Mouse (Mus musculus): ENCODE measurements around the gene Ccdc65.

Ccdc65 gene

GRCm38 (mm10) chr15:98692171-98692715 is 15.8 kb upstream of the Ccdc65 start:
- DNase-seq (ENCODE audit: low spot score) = no peak

- no peak for DNase-seq (ENCODE audit: low spot score)
Measured at GRCm38 (mm10) chr15:98695726-98696125, 12.3 kb upstream of the Ccdc65 start.

DNA sequence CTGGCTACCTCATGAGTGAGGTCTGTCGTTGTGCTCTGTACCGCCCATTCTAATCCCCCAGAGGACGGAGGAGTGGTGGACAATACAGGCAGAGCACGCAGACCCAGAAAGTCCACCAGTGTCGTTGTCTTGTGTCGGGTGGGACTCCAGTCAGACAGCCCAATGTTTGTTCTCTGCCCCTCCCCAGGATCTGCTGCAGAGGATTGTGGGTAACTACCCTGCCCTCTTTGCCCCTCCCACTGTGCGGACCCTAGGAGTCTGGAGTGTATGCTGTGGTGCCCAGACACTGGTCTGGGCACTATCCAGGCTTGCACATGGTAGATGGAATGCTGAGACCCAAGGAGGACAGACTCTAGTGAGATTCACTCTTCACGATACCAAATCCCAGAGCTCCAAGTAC is 11.8 kb upstream of the Ccdc65 start:
- DNase-seq (ENCODE audit: low spot score) = no peak

DNA sequence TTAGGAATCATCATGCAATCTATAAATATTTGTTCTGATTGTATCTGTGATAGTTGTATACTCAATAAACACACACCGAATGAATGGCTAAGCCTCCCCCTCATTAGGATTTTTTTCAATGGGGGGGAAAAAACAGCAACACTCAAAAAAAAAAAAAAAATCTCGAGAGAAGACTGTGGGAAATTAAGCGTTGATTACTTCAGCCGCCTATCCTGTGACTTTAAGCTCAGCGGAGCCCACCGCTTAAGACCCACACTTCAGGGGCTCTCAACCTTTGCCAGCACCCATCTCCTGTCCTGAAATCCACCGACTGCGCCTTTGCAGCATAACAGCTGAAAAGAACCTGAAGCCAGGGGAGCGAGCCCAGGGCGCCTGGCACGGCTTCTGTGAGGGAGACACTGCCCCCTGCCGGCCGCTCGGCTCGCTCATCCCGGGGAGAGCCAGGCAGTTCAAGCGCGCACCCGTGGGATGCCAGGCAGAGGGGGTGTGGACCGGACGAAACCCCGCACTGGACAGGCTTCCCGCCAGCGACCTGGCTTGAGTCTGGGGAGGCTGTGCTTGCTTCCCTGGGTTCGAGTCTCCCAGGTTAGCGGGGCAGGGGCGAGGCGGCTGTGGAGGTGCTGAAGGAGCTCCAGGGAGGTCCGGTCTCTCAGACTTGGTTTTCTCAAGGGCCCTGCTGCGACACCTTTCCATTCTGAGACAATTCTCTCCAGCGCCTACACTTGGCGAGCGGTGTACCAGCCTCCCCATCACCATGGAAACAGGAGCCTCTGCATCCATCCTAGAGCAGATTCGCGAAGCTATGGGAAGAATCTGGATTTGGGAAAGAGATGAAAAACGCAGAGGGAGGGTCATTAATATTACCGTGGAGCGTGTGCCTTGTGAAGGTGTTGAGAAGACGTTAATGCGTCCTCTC is 8.6 kb upstream of the Ccdc65 start:
- DNase-seq (ENCODE audit: low spot score) = peak; percentile 91

GRCm38 (mm10) chr15:98704312-98704711 is 3.7 kb upstream of the Ccdc65 start:
- DNase-seq (ENCODE audit: low spot score) = no peak

- peak; percentile 65 for DNase-seq (ENCODE audit: low spot score)
Measured at GRCm38 (mm10) chr15:98710442-98710841, 2.4 kb downstream of the Ccdc65 start.

DNA sequence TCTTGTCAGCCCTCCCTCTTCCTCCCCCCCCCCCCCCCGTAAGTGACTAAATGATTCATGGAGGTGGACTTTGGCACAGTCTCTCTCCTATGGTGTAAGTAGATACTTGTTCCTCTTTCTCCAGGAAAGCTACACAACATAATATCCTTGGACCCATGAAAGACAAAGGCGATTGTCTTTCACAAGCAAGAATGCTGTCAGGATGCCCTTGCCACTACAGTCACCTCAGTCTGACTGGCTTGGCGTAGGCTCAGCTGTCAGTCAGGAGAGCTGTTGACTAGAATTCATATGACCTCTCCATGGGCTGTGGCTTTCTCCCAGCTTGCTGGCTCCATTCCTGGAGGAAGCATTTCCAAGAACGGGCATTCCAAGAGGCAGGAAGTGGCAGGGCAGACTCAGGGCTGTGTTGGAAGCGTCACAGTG is 6.2 kb downstream of the Ccdc65 start:
- no peak for DNase-seq (ENCODE audit: low spot score)

- no peak for DNase-seq (ENCODE audit: low spot score)
Measured at GRCm38 (mm10) chr15:98717301-98717700, 9.3 kb downstream of the Ccdc65 start.

DNA sequence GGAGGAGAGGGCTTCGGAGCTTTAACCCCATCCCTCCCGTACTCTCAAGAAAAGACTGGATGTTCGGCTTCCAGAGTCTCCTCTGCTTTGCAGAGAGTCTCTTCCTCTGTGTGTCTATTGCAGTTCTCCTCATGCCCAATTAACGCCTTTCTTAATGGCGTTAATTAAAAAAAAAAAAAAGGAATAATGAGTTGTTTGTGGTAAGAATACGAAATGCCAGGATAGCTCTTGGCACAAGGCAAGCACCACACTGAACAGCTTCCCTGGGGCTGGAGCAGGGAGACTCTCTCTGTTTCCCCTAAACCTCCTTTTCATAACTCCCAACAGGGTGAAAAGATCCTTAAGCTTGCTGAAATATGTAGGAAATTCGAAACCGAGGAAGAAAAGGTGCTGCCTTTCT is 14.2 kb downstream of the Ccdc65 start:
- DNase-seq (ENCODE audit: low spot score) = no peak

DNA sequence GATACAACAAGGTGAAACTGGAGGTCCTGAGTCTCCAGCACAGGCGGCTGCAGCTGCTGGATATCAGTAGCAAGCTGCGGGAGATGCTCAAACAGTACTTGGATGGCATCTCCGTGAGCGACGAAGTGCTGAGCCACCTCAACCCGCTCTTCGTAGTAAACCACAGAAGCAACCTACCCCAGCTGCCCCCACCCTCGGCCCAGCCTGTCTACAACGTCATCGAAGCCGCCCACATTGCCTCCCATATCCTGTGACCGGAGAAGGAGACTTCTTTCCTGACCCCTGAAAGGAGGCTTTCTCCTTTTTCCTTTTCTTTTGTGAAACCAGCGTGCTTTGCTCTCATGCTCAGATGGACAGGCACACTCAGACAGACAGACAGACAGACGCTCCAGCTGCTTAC is 14.8 kb downstream of the Ccdc65 start:
- DNase-seq (ENCODE audit: low spot score) = no peak

DNA sequence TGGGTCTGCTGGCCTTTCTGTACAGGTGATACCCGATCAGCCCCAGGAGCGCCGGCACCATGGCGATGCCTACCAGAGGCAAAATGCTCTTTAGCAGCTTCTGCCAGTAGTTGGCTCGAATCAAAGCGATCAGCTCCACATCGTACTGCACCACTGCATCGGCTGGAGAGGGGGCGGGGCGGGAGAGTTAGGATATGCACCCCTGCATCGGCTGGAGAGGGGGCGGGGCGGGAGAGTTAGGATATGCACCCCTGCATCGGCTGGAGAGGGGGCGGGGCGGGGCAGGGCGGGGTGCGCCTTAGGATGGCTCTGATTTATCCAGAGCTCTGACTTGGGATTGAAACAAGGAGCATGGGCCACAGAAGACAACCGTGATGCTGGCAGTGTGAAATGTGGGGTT is 16.4 kb downstream of the Ccdc65 start:
- DNase-seq (ENCODE audit: low spot score) = no peak

DNA sequence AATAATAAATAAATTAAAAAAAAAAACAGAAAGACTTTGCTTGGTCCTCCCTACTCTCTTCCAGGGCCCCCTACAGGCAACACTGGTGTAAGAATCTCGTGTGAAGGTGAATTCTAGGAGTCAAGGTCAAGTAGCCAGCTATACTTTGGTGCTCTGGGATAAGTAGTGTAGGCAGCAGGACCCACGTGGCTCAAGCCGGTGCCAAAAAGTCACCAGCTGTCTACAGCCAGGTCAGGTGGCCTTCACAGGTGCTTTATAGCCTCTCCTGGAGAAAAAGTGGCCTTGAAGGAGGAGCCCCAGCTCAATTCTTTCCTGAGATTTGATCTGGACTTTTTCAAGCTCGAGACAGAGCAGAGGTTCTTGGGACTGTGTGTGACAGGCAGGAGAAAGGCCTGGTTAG is 18.1 kb downstream of the Ccdc65 start:
- DNase-seq (ENCODE audit: low spot score) = no peak

DNA sequence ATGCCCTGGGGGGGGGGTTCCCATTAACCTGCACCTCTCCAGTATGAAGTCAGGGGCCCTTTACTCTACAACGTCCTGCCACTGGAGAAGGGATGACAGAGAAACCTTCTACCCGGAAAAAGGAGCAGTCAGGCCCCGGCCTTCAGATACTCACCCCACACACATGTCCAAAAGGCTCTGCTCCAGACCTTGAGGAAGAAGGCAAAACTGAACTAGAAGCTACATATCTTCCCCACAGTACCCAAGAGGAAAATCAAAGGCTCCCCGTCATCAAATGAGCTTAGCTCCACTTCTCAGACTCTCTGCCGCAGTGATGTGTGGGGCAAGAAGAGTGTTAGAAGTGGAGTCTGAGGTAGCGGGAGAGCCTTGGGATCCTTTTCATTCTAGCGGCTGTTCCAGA is 18.7 kb downstream of the Ccdc65 start:
- DNase-seq (ENCODE audit: low spot score) = no peak

DNA sequence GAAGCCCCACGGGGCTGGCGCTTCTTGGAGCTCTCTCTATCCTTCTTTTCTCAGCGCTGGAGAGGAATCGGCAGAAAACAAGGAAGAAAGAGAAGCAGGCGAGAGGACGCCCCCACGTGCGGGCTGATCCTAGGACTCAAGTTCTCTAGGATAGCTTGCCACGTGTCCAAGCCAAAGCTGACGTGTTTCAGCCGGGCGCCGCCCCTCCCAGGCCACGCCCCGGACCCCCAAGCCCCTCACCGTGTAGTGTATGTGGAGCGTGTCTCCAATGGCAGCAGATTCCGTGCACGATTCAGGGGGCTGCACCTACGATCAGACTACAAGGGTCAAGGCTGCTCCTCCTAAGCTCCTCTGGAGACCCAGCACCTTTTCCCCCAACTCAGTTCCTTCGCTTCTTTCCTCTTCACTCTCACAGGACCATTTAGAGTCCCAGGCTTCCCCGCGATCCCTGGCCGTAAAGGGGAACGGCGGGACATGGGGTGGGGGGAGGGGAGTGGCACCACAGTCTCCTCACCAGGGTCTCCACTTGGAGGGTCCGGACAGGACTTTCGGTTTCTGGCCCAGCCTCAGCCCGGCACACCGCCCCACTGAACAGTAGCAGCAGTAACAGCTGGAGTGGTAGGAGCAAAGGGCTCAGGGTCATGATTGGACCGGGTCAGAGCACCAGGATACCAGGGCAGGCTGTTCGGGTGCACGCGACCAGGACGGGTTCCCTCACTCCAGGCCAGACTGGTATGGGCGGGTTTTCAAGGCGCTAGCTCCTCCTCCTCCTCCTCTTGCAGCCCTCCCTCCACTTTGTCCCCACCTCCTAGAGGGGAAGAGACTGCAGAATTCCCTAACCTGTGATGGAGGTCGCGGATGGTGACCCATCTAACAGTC is 19.7 kb downstream of the Ccdc65 start, which contains the start of gene Fkbp11:
Gene Fkbp11 (minus strand): TSS at position 756 of the 879 bp plus-strand sequence.
- DNase-seq (ENCODE audit: low spot score) = no peak

GRCm38 (mm10) chr15:98728366-98728765 is 20.4 kb downstream of the Ccdc65 start:
- DNase-seq (ENCODE audit: low spot score) = no peak

- DNase-seq (ENCODE audit: low spot score) = no peak
Measured at GRCm38 (mm10) chr15:98729791-98730545, 22.0 kb downstream of the Ccdc65 start.

GRCm38 (mm10) chr15:98730790-98731189 is 22.8 kb downstream of the Ccdc65 start:
- DNase-seq (ENCODE audit: low spot score) = no peak

- DNase-seq (ENCODE audit: low spot score) = no peak
Measured at GRCm38 (mm10) chr15:98732006-98732531, 24.1 kb downstream of the Ccdc65 start.

- DNase-seq (ENCODE audit: low spot score) = no peak
Measured at GRCm38 (mm10) chr15:98733370-98733769, 25.4 kb downstream of the Ccdc65 start.

GRCm38 (mm10) chr15:98733976-98734566 is 26.1 kb downstream of the Ccdc65 start:
- DNase-seq (ENCODE audit: low spot score) = no peak

DNA sequence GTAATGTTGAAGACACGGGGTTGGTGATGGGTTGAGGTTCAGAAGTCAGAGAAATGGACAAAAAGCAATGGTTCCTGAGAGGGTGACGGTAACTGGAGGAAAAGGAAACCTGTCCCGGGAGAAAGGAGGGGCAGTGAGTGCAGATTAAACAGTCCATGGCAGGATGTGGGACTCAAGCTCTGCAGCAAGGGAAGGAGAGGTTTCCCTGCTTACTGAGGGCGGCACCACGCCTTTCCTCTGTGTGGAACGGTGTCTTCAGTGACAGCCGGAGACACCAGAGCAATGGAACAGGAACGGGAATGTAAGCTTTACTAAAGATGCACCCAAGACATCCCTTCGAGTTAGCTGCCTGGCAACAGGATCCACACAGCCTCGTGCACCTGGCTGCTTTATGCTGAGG is 28.5 kb downstream of the Ccdc65 start:
- DNase-seq (ENCODE audit: low spot score) = no peak
